Mouse (Mus musculus): Measurements from ENCODE around the gene Taok1. TPM values are rescaled to one million over a fixed set of nuclear protein-coding genes. Genes with fewer than 3 reads are reported as not detected.
"Not testable (repeated sequence)": the region's sequence is repeated elsewhere in the genome, so short reads cannot be mapped to it uniquely, and the experiment has no call there.

Gene Taok1
- polyA plus RNA-seq, 1 experiment from 2014 or later, result 24.6 TPM

GRCm38 (mm10) chr11:77528420-77528819 lies 79.2 kb downstream of the Taok1 start:
- not testable (repeated sequence) for H3K4me3 ChIP-seq (ENCODE audit: low read depth, low read length); ATAC-seq (replicated peaks; ENCODE audit: low FRiP score); H3K9ac ChIP-seq (ENCODE audit: low read length); DNase-seq (ENCODE audit: low spot score); H3K27me3 ChIP-seq (ENCODE audit: control insufficient read depth, insufficient read depth, low read length); H3K9me3 ChIP-seq (ENCODE audit: control insufficient read depth, low read length); H3K4me1 ChIP-seq (replicated peaks; ENCODE audit: control insufficient read depth, insufficient read depth, low read length); H3K27ac ChIP-seq (ENCODE audit: low read depth, low read length); H3K4me2 ChIP-seq (ENCODE audit: low read depth, low read length, severe bottlenecking); H3K36me3 ChIP-seq (ENCODE audit: control insufficient read depth, insufficient read depth, low read length)
- WGBS, result 88% methylated on average over 3 of the region's 3 CpGs

- Histone ChIP-seq H3K27me3 (ENCODE audit: control insufficient read depth, insufficient read depth, low read length) (no peaks in the 10 kb centered on the region), H3K36me3 (ENCODE audit: control insufficient read depth, insufficient read depth, low read length) (no peaks in the 10 kb centered on the region), H3K9ac (ENCODE audit: low read length) (no peak overlapping the region), H3K4me3 (ENCODE audit: low read depth, low read length) (no peak overlapping the region), H3K4me2 (ENCODE audit: low read depth, low read length, severe bottlenecking) (no peak overlapping the region), H3K9me3 (ENCODE audit: control insufficient read depth, low read length) (no peaks in the 10 kb centered on the region), H3K27ac (ENCODE audit: low read depth, low read length) (no peak overlapping the region), H3K4me1 (replicated peaks; ENCODE audit: control insufficient read depth, insufficient read depth, low read length) (no peaks in the 10 kb centered on the region)
- ATAC-seq (replicated peaks; ENCODE audit: low FRiP score), result no peak
- WGBS, result 82% methylated on average over 3 of the region's 3 CpGs
- no peak for DNase-seq (ENCODE audit: low spot score)
Observed at GRCm38 (mm10) chr11:77525804-77526486, 81.7 kb downstream of the Taok1 start.

- no peaks in the 10 kb centered on the region for H3K36me3 ChIP-seq (ENCODE audit: control insufficient read depth, insufficient read depth, low read length)
- no peak overlapping the region for H3K4me3 ChIP-seq (ENCODE audit: low read depth, low read length)
- DNase-seq (ENCODE audit: low spot score) (peak; percentile 51), ATAC-seq (replicated peaks; ENCODE audit: low FRiP score) (no peak)
- H3K4me1 ChIP-seq (replicated peaks; ENCODE audit: control insufficient read depth, insufficient read depth, low read length), result peaks cover 4% of the 10 kb centered on the region
- no peak overlapping the region for H3K9ac ChIP-seq (ENCODE audit: low read length)
- H3K4me2 ChIP-seq (ENCODE audit: low read depth, low read length, severe bottlenecking), result no peak overlapping the region
- no peaks in the 10 kb centered on the region for H3K9me3 ChIP-seq (ENCODE audit: control insufficient read depth, low read length)
- peaks cover 6% of the 10 kb centered on the region for H3K27me3 ChIP-seq (ENCODE audit: control insufficient read depth, insufficient read depth, low read length)
- H3K27ac ChIP-seq (ENCODE audit: low read depth, low read length), result no peak overlapping the region
- 53% methylated on average over 5 of the region's 5 CpGs for WGBS
Observed at GRCm38 (mm10) chr11:77520601-77521529, 86.8 kb downstream of the Taok1 start.

GRCm38 (mm10) chr11:77519043-77519442 lies 88.6 kb downstream of the Taok1 start, which contains the start of gene Gm10392:
Gene Gm10392, minus strand, starts transcription at chr11:77519198.
- Histone ChIP-seq H3K9ac (ENCODE audit: low read length) (no peak within 1 kb of the TSS), H3K4me3 (ENCODE audit: low read depth, low read length) (no peak within 1 kb of the TSS), H3K27me3 (ENCODE audit: control insufficient read depth, insufficient read depth, low read length) (peaks cover 9% of the 10 kb centered on the region), H3K4me2 (ENCODE audit: low read depth, low read length, severe bottlenecking) (no peak within 1 kb of the TSS), H3K27ac (ENCODE audit: low read depth, low read length) (no peak within 1 kb of the TSS), H3K36me3 (ENCODE audit: control insufficient read depth, insufficient read depth, low read length) (no peaks in the 10 kb centered on the region), H3K4me1 (replicated peaks; ENCODE audit: control insufficient read depth, insufficient read depth, low read length) (peaks cover 19% of the 10 kb centered on the region), H3K9me3 (ENCODE audit: control insufficient read depth, low read length) (no peaks in the 10 kb centered on the region)
- ATAC-seq (replicated peaks; ENCODE audit: low FRiP score), result no peak
- 87% methylated on average over 5 of the region's 5 CpGs for WGBS
- no peak for DNase-seq (ENCODE audit: low spot score)

GRCm38 (mm10) chr11:77518051-77518798 lies 89.4 kb downstream of the Taok1 start:
- WGBS, result 84% methylated on average over 27 of the region's 27 CpGs
- DNase-seq (ENCODE audit: low spot score), result peak; percentile 51
- Histone ChIP-seq H3K4me1 (replicated peaks; ENCODE audit: control insufficient read depth, insufficient read depth, low read length) (peaks cover 22% of the 10 kb centered on the region), H3K9me3 (ENCODE audit: control insufficient read depth, low read length) (no peaks in the 10 kb centered on the region), H3K36me3 (ENCODE audit: control insufficient read depth, insufficient read depth, low read length) (no peaks in the 10 kb centered on the region), H3K4me3 (ENCODE audit: low read depth, low read length) (no peak overlapping the region), H3K9ac (ENCODE audit: low read length) (no peak overlapping the region), H3K27ac (ENCODE audit: low read depth, low read length) (no peak overlapping the region), H3K4me2 (ENCODE audit: low read depth, low read length, severe bottlenecking) (no peak overlapping the region), H3K27me3 (ENCODE audit: control insufficient read depth, insufficient read depth, low read length) (peaks cover 9% of the 10 kb centered on the region)
- no peak for ATAC-seq (replicated peaks; ENCODE audit: low FRiP score)

GRCm38 (mm10) chr11:77516553-77517425 lies 90.8 kb downstream of the Taok1 start:
- ATAC-seq (replicated peaks; ENCODE audit: low FRiP score) (no peak), DNase-seq (ENCODE audit: low spot score) (peak; percentile 46)
- 59% methylated on average over 5 of the region's 5 CpGs for WGBS
- peaks cover 26% of the 10 kb centered on the region for H3K4me1 ChIP-seq (replicated peaks; ENCODE audit: control insufficient read depth, insufficient read depth, low read length)
- H3K27ac ChIP-seq (ENCODE audit: low read depth, low read length), result no peak overlapping the region
- H3K27me3 ChIP-seq (ENCODE audit: control insufficient read depth, insufficient read depth, low read length), result peaks cover 9% of the 10 kb centered on the region
- no peak overlapping the region for H3K4me2 ChIP-seq (ENCODE audit: low read depth, low read length, severe bottlenecking)
- no peaks in the 10 kb centered on the region for H3K36me3 ChIP-seq (ENCODE audit: control insufficient read depth, insufficient read depth, low read length)
- H3K9me3 ChIP-seq (ENCODE audit: control insufficient read depth, low read length), result no peaks in the 10 kb centered on the region
- no peak overlapping the region for H3K9ac ChIP-seq (ENCODE audit: low read length)
- H3K4me3 ChIP-seq (ENCODE audit: low read depth, low read length), result no peak overlapping the region

GRCm38 (mm10) chr11:77515637-77516552 lies 91.7 kb downstream of the Taok1 start, which contains the start of gene Trp53i13:
Gene Trp53i13, minus strand, starts transcription at chr11:77515980.
- H3K4me1 ChIP-seq (replicated peaks; ENCODE audit: control insufficient read depth, insufficient read depth, low read length), result peaks cover 26% of the 10 kb centered on the region
- ATAC-seq (replicated peaks; ENCODE audit: low FRiP score) (peak; percentile 3; the same call in 1 of the 2 replicates), DNase-seq (ENCODE audit: low spot score) (no peak)
- H3K4me2 ChIP-seq (ENCODE audit: low read depth, low read length, severe bottlenecking), result peak within 1 kb of the TSS; percentile 92
- no peaks in the 10 kb centered on the region for H3K36me3 ChIP-seq (ENCODE audit: control insufficient read depth, insufficient read depth, low read length)
- H3K27me3 ChIP-seq (ENCODE audit: control insufficient read depth, insufficient read depth, low read length), result peaks cover 9% of the 10 kb centered on the region
- peak within 1 kb of the TSS; percentile 44 for H3K4me3 ChIP-seq (ENCODE audit: low read depth, low read length)
- H3K27ac ChIP-seq (ENCODE audit: low read depth, low read length), result no peak within 1 kb of the TSS
- peak within 1 kb of the TSS; percentile 57 for H3K9ac ChIP-seq (ENCODE audit: low read length)
- 5% methylated on average over 39 of the region's 39 CpGs for WGBS
- H3K9me3 ChIP-seq (ENCODE audit: control insufficient read depth, low read length), result no peaks in the 10 kb centered on the region
